Mouse (Mus musculus): ENCODE results near the gene Tenm4.

DNA sequence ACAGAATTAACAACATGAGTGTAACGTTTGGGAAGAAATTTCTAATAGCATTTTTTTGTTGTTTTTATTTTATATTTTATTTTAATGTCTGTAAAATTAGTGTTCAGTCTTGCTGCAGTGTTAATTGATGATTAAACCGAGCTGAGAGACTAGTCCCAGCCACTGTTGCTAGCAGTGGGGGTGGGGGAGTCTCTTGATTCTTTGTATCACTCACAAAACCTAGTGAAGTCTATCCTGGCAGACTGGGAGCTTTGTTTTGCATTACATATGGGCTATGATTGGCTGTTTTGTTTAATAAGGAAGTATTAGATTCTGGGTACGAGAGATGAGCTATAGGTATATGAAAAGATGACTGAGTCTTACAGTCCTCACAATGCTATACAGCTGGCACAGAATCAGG, 428.0 kb downstream of the Tenm4 start:
- TF ChIP-seq CTCF (IDR thresholded peaks at IDR 0.05; ENCODE audit: low read depth, low read length), result no peak
- TF ChIP-seq POLR2A (IDR thresholded peaks at IDR 0.05; ENCODE audit: extremely low read depth, insufficient read depth, low read length), result no peak

Measured in liver, adult 2 months (tissue).